ENCODE assay signal across 8 mouse cellular contexts in the genomic region with DNA sequence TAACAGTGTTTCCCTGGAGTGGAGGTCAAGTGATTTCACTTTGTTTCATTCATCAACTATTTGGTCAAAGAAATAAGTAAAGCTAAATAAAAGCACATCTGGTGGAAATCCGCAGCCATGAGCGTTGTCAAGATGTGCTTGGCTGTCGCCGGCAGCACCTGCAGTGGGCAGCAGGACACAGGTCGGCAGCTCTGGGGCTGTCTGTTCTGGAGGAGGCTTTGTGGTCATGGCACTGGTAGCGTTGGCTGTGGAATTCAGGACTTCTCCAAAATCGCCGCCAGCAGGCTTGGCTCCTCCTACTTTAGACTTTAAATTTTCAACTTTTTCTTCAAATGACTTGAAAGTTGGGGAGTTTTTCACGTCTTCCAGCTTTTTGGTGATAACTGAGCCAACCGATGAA. TPM values are rescaled to one million over a fixed set of nuclear protein-coding genes. Genes with fewer than 3 reads are reported as not detected.
A peak's percentile ranks its signal among the peaks of the same experiment; 100 is the strongest.
DNase-seq lines count a peak whose midpoint lies in the region; ATAC-seq and TF ChIP-seq lines count a peak whose summit lies in the region.
"Not testable (repeated sequence)": the region's sequence is repeated elsewhere in the genome, so short reads cannot be mapped to it uniquely, and the experiment has no call there.

No protein-coding gene starts in this region.

- H3K9me3 ChIP-seq in embryonic facial prominence, embryonic 14.5 days (ENCODE audit: control insufficient read depth, low read length); heart, embryonic 11.5 days (replicated peaks; ENCODE audit: control insufficient read depth, low read length); hindbrain, embryonic 16.5 days (ENCODE audit: control insufficient read depth, low read length); limb, embryonic 10.5 days (replicated peaks); lung, embryonic 15.5 days; midbrain, embryonic 16.5 days (replicated peaks; ENCODE audit: control insufficient read depth, low read length, poor library complexity, severe bottlenecking); stomach, postnatal 0 days (ENCODE audit: control insufficient read depth, low read length): not testable (repeated sequence)

- not testable (repeated sequence) for ATAC-seq in embryonic facial prominence, embryonic 14.5 days (ENCODE audit: low read depth); heart, embryonic 11.5 days (replicated peaks; ENCODE audit: insufficient number of reproducible peaks, low FRiP score, low TSS enrichment); hindbrain, embryonic 16.5 days; lung, embryonic 15.5 days (ENCODE audit: borderline replicate concordance, extremely low read depth, low FRiP score, low TSS enrichment); midbrain, embryonic 16.5 days; stomach, postnatal 0 days (ENCODE audit: low FRiP score, low TSS enrichment)

- H3K27me3 ChIP-seq in embryonic facial prominence, embryonic 14.5 days (replicated peaks; ENCODE audit: control insufficient read depth, insufficient read depth, low read length); heart, embryonic 11.5 days (ENCODE audit: control insufficient read depth, insufficient read depth, low read length); hindbrain, embryonic 16.5 days (replicated peaks; ENCODE audit: control insufficient read depth, insufficient read depth, low read length); limb, embryonic 10.5 days (ENCODE audit: low read depth, poor library complexity, severe bottlenecking); lung, embryonic 15.5 days; midbrain, embryonic 16.5 days (ENCODE audit: control insufficient read depth, insufficient read depth, low read depth, low read length); stomach, postnatal 0 days (ENCODE audit: control insufficient read depth, insufficient read depth, low read length): not testable (repeated sequence)

- peaks cover 37% of the 10 kb centered on the region for H3K36me3 ChIP-seq in embryonic facial prominence, embryonic 14.5 days (ENCODE audit: control insufficient read depth, insufficient read depth, low read length)
- not testable (repeated sequence) for H3K36me3 ChIP-seq in heart, embryonic 11.5 days (ENCODE audit: control insufficient read depth, insufficient read depth, low read length); stomach, postnatal 0 days (ENCODE audit: control insufficient read depth, insufficient read depth, low read length)
- peaks cover 18% of the 10 kb centered on the region for H3K36me3 ChIP-seq in hindbrain, embryonic 16.5 days (ENCODE audit: control insufficient read depth, insufficient read depth, low read length)
- H3K36me3 ChIP-seq in limb, embryonic 10.5 days = peaks cover 66% of the 10 kb centered on the region
- peaks cover 32% of the 10 kb centered on the region for H3K36me3 ChIP-seq in lung, embryonic 15.5 days
- peaks cover 18% of the 10 kb centered on the region for H3K36me3 ChIP-seq in midbrain, embryonic 16.5 days (ENCODE audit: control insufficient read depth, insufficient read depth, low read length)

- not testable (repeated sequence) for TF ChIP-seq CTCF in stomach, postnatal 0 days (IDR thresholded peaks at IDR 0.05; ENCODE audit: low read depth)

- H3K4me2 ChIP-seq in embryonic facial prominence, embryonic 14.5 days (ENCODE audit: low read depth, low read length) = peak overlapping the region; percentile 66
- H3K4me2 ChIP-seq in heart, embryonic 11.5 days = peak overlapping the region; percentile 63
- peak overlapping the region; percentile 64 for H3K4me2 ChIP-seq in hindbrain, embryonic 16.5 days (ENCODE audit: low read length)
- H3K4me2 ChIP-seq in lung, embryonic 15.5 days = peak overlapping the region; percentile 76
- peak overlapping the region; percentile 50; the same call in 1 of the 2 replicates for H3K4me2 ChIP-seq in midbrain, embryonic 16.5 days (ENCODE audit: low read length)
- peak overlapping the region; percentile 61 for H3K4me2 ChIP-seq in stomach, postnatal 0 days (replicated peaks; ENCODE audit: low read depth)

- H3K4me3 ChIP-seq in embryonic facial prominence, embryonic 14.5 days (ENCODE audit: low read depth, low read length) = peak overlapping the region; percentile 45
- peak overlapping the region; percentile 39 for H3K4me3 ChIP-seq in heart, embryonic 11.5 days (ENCODE audit: low read depth, low read length)
- H3K4me3 ChIP-seq in hindbrain, embryonic 16.5 days (ENCODE audit: low read length); midbrain, embryonic 16.5 days (ENCODE audit: low read depth, low read length): not testable (repeated sequence)
- H3K4me3 ChIP-seq in limb, embryonic 10.5 days = peak overlapping the region; percentile 44
- H3K4me3 ChIP-seq in lung, embryonic 15.5 days = peak overlapping the region; percentile 48
- peak overlapping the region; percentile 46 for H3K4me3 ChIP-seq in stomach, postnatal 0 days (ENCODE audit: low read depth, low read length)

- DNase-seq in R1 (ENCODE audit: low read depth, low spot score) = peak; percentile 34
- DNase-seq in embryonic facial prominence, embryonic 14.5 days (ENCODE audit: low spot score); limb, embryonic 10.5 days (ENCODE audit: low spot score); stomach, postnatal 0 days (ENCODE audit: low spot score): not testable (repeated sequence)

- TF ChIP-seq EP300 in stomach, postnatal 0 days (optimal IDR thresholded peaks at IDR 0.05) = not testable (repeated sequence)

- H3K9ac ChIP-seq in embryonic facial prominence, embryonic 14.5 days (ENCODE audit: low read depth, low read length); heart, embryonic 11.5 days (ENCODE audit: low read depth, low read length); hindbrain, embryonic 16.5 days (ENCODE audit: low read depth, low read length); lung, embryonic 15.5 days; midbrain, embryonic 16.5 days (ENCODE audit: low read depth, low read length); stomach, postnatal 0 days (ENCODE audit: low read length): not testable (repeated sequence)

- 32% methylated on average over 10 of the region's 10 CpGs for WGBS in embryonic facial prominence, embryonic 14.5 days
- WGBS in heart, embryonic 11.5 days (ENCODE audit: insufficient replicate concordance) = 48% methylated on average over 10 of the region's 10 CpGs
- 43% methylated on average over 10 of the region's 10 CpGs for whole genome bisulfite sequencing in hindbrain, embryonic 16.5 days
- 54% methylated on average over 10 of the region's 10 CpGs for WGBS in limb, embryonic 10.5 days
- 39% methylated on average over 10 of the region's 10 CpGs for WGBS in lung, embryonic 15.5 days
- WGBS in midbrain, embryonic 16.5 days = 47% methylated on average over 10 of the region's 10 CpGs
- WGBS in stomach, postnatal 0 days = 35% methylated on average over 10 of the region's 10 CpGs

- H3K27ac ChIP-seq in embryonic facial prominence, embryonic 14.5 days (replicated peaks; ENCODE audit: low read depth, low read length); heart, embryonic 11.5 days (ENCODE audit: low read depth, low read length); hindbrain, embryonic 16.5 days (ENCODE audit: low read depth, low read length); limb, embryonic 10.5 days; lung, embryonic 15.5 days; midbrain, embryonic 16.5 days (ENCODE audit: low read length); stomach, postnatal 0 days (replicated peaks): not testable (repeated sequence)

- H3K4me1 ChIP-seq in embryonic facial prominence, embryonic 14.5 days (ENCODE audit: control insufficient read depth, insufficient read depth, low read length); heart, embryonic 11.5 days (ENCODE audit: control insufficient read depth, insufficient read depth, low read length); hindbrain, embryonic 16.5 days (ENCODE audit: control insufficient read depth, insufficient read depth, low read depth, low read length); midbrain, embryonic 16.5 days (ENCODE audit: control insufficient read depth, insufficient read depth, low read length); stomach, postnatal 0 days (replicated peaks; ENCODE audit: control insufficient read depth, insufficient read depth): not testable (repeated sequence)
- peaks cover 11% of the 10 kb centered on the region for H3K4me1 ChIP-seq in limb, embryonic 10.5 days
- peaks cover 10% of the 10 kb centered on the region; the same call in 1 of the 2 replicates for H3K4me1 ChIP-seq in lung, embryonic 15.5 days

RNA-seq across cellular contexts. Expression of a gene that starts 31.5 kb away (rescaled TPM):
- polyA plus RNA-seq in embryonic facial prominence, embryonic 14.5 days (2014; fragmentation: Nextera tagmentation; extraction: Ambion mirVana) = 77.8 and 87.4 TPM in 2 replicates
- polyA plus RNA-seq in heart, embryonic 11.5 days (2014; fragmentation: Nextera tagmentation; extraction: Ambion mirVana) = 88.0 and 105 TPM in 2 replicates
- 80.0 and 86.9 TPM in 2 replicates for polyA plus RNA-seq in hindbrain, embryonic 16.5 days (2015; fragmentation: Nextera tagmentation; extraction: Ambion mirVana)
- 136 and 143 TPM in 2 replicates for polyA plus RNA-seq in limb, embryonic 10.5 days (2016; fragmentation: Nextera tagmentation; extraction: Ambion mirVana)
- 101 and 103 TPM in 2 replicates for polyA plus RNA-seq in lung, embryonic 15.5 days (2015; fragmentation: Nextera tagmentation; extraction: Ambion mirVana)
- 81.3 and 86.2 TPM in 2 replicates for polyA plus RNA-seq in midbrain, embryonic 16.5 days (2015; fragmentation: Nextera tagmentation; extraction: Ambion mirVana)
- polyA plus RNA-seq in stomach, postnatal 0 days (2015; fragmentation: Nextera tagmentation; extraction: Ambion mirVana) = 39.0 and 39.1 TPM in 2 replicates

RNA-seq across cellular contexts. Expression of a gene that starts 31.5 kb away (rescaled TPM):
- 39.5 and 40.0 TPM in 2 replicates for polyA plus RNA-seq in embryonic facial prominence, embryonic 14.5 days (2014; fragmentation: Nextera tagmentation; extraction: Ambion mirVana)
- 23.4 and 26.4 TPM in 2 replicates for polyA plus RNA-seq in heart, embryonic 11.5 days (2014; fragmentation: Nextera tagmentation; extraction: Ambion mirVana)
- 30.3 and 36.0 TPM in 2 replicates for polyA plus RNA-seq in hindbrain, embryonic 16.5 days (2015; fragmentation: Nextera tagmentation; extraction: Ambion mirVana)
- polyA plus RNA-seq in limb, embryonic 10.5 days (2016; fragmentation: Nextera tagmentation; extraction: Ambion mirVana) = 38.3 and 42.5 TPM in 2 replicates
- 38.9 and 39.6 TPM in 2 replicates for polyA plus RNA-seq in lung, embryonic 15.5 days (2015; fragmentation: Nextera tagmentation; extraction: Ambion mirVana)
- 32.2 and 35.5 TPM in 2 replicates for polyA plus RNA-seq in midbrain, embryonic 16.5 days (2015; fragmentation: Nextera tagmentation; extraction: Ambion mirVana)
- 30.6 and 31.5 TPM in 2 replicates for polyA plus RNA-seq in stomach, postnatal 0 days (2015; fragmentation: Nextera tagmentation; extraction: Ambion mirVana)

RNA-seq across cellular contexts. Expression of a gene that starts 40.7 kb away (rescaled TPM):
- 22.2 and 24.0 TPM in 2 replicates for polyA plus RNA-seq in embryonic facial prominence, embryonic 14.5 days (2014; fragmentation: Nextera tagmentation; extraction: Ambion mirVana)
- 26.5 and 27.0 TPM in 2 replicates for polyA plus RNA-seq in heart, embryonic 11.5 days (2014; fragmentation: Nextera tagmentation; extraction: Ambion mirVana)
- 7.7 and 9.5 TPM in 2 replicates for polyA plus RNA-seq in hindbrain, embryonic 16.5 days (2015; fragmentation: Nextera tagmentation; extraction: Ambion mirVana)
- 15.4 and 16.6 TPM in 2 replicates for polyA plus RNA-seq in limb, embryonic 10.5 days (2016; fragmentation: Nextera tagmentation; extraction: Ambion mirVana)
- 14.3 and 14.9 TPM in 2 replicates for polyA plus RNA-seq in lung, embryonic 15.5 days (2015; fragmentation: Nextera tagmentation; extraction: Ambion mirVana)
- 9.7 and 10.2 TPM in 2 replicates for polyA plus RNA-seq in midbrain, embryonic 16.5 days (2015; fragmentation: Nextera tagmentation; extraction: Ambion mirVana)
- polyA plus RNA-seq in stomach, postnatal 0 days (2015; fragmentation: Nextera tagmentation; extraction: Ambion mirVana) = 5.4 and 5.6 TPM in 2 replicates
